Mouse (Mus musculus): ENCODE measurements around the gene Acr. TPM values are rescaled to one million over a fixed set of nuclear protein-coding genes. Genes with fewer than 3 reads are reported as not detected.
A peak's percentile ranks its signal among the peaks of the same experiment; 100 is the strongest.

Acr gene
- polyA plus RNA-seq, 1 experiment from 2014 or later: not detected

GRCm38 (mm10) chr15:89605822-89606570 is 37.9 kb downstream of the Acr start:
- DNase-seq (ENCODE audit: low spot score) (no peak), ATAC-seq (ENCODE audit: low FRiP score, low TSS enrichment) (no peak)
- H3K4me1 ChIP-seq (replicated peaks; ENCODE audit: control insufficient read depth, insufficient read depth): no peaks in the 10 kb centered on the region
- no peaks in the 10 kb centered on the region for H3K36me3 ChIP-seq (ENCODE audit: control insufficient read depth, insufficient read depth, low read length)
- no peaks in the 10 kb centered on the region for H3K9me3 ChIP-seq (ENCODE audit: control insufficient read depth, low read length)
- TF ChIP-seq EP300 (optimal IDR thresholded peaks at IDR 0.05) (no peak), CTCF (IDR thresholded peaks at IDR 0.05; ENCODE audit: low read depth) (peak; percentile 37)
- H3K4me3 ChIP-seq (ENCODE audit: low read depth, low read length): no peak overlapping the region
- H3K27me3 ChIP-seq (ENCODE audit: control insufficient read depth, insufficient read depth, low read length): no peaks in the 10 kb centered on the region
- 69% methylated on average over 12 of the region's 12 CpGs for WGBS
- H3K4me2 ChIP-seq (replicated peaks; ENCODE audit: low read depth): no peak overlapping the region
- H3K9ac ChIP-seq (ENCODE audit: low read length): no peak overlapping the region
- H3K27ac ChIP-seq (replicated peaks): no peak overlapping the region

DNA sequence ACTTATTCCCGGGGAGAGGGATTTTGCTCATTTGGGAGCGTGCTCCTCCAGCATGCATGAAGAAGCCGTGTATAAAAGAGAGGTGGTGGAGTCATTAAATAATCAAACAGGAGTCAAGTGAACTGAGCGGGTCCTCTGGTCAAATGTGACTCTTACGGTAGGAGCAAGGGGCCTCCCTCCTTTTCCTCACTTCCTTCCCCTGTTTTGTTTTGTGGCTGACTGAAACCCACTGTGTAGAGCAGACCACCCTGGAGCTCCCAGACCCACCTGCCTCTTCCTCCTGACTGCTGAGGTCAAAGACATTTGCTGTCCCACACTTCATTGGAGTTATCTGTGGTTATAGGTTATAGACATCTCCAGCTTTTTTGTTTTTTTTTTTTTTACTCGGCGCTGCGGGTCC is 39.4 kb downstream of the Acr start:
- Histone ChIP-seq H3K9me3 (ENCODE audit: control insufficient read depth, low read length) (no peaks in the 10 kb centered on the region), H3K27me3 (ENCODE audit: control insufficient read depth, insufficient read depth, low read length) (no peaks in the 10 kb centered on the region), H3K27ac (replicated peaks) (no peak overlapping the region), H3K4me2 (replicated peaks; ENCODE audit: low read depth) (no peak overlapping the region), H3K36me3 (ENCODE audit: control insufficient read depth, insufficient read depth, low read length) (no peaks in the 10 kb centered on the region), H3K9ac (ENCODE audit: low read length) (no peak overlapping the region), H3K4me1 (replicated peaks; ENCODE audit: control insufficient read depth, insufficient read depth) (no peaks in the 10 kb centered on the region), H3K4me3 (ENCODE audit: low read depth, low read length) (no peak overlapping the region)
- DNase-seq (ENCODE audit: low spot score): no peak
- 74% methylated on average over 8 of the region's 8 CpGs for WGBS
- ATAC-seq (ENCODE audit: low FRiP score, low TSS enrichment): no peak
- TF ChIP-seq EP300 (optimal IDR thresholded peaks at IDR 0.05): no peak
- no peak for TF ChIP-seq CTCF (IDR thresholded peaks at IDR 0.05; ENCODE audit: low read depth)

GRCm38 (mm10) chr15:89607888-89608287 is 39.8 kb downstream of the Acr start:
- H3K9me3 ChIP-seq (ENCODE audit: control insufficient read depth, low read length): no peaks in the 10 kb centered on the region
- DNase-seq (ENCODE audit: low spot score): no peak
- H3K27ac ChIP-seq (replicated peaks): no peak overlapping the region
- TF ChIP-seq EP300 (optimal IDR thresholded peaks at IDR 0.05) (no peak), CTCF (IDR thresholded peaks at IDR 0.05; ENCODE audit: low read depth) (no peak)
- no peak overlapping the region for H3K4me3 ChIP-seq (ENCODE audit: low read depth, low read length)
- WGBS: 82% methylated on average over 9 of the region's 9 CpGs
- H3K36me3 ChIP-seq (ENCODE audit: control insufficient read depth, insufficient read depth, low read length): no peaks in the 10 kb centered on the region
- no peak for ATAC-seq (ENCODE audit: low FRiP score, low TSS enrichment)
- H3K4me2 ChIP-seq (replicated peaks; ENCODE audit: low read depth): no peak overlapping the region
- no peaks in the 10 kb centered on the region for H3K27me3 ChIP-seq (ENCODE audit: control insufficient read depth, insufficient read depth, low read length)
- no peaks in the 10 kb centered on the region for H3K4me1 ChIP-seq (replicated peaks; ENCODE audit: control insufficient read depth, insufficient read depth)
- H3K9ac ChIP-seq (ENCODE audit: low read length): no peak overlapping the region

DNA sequence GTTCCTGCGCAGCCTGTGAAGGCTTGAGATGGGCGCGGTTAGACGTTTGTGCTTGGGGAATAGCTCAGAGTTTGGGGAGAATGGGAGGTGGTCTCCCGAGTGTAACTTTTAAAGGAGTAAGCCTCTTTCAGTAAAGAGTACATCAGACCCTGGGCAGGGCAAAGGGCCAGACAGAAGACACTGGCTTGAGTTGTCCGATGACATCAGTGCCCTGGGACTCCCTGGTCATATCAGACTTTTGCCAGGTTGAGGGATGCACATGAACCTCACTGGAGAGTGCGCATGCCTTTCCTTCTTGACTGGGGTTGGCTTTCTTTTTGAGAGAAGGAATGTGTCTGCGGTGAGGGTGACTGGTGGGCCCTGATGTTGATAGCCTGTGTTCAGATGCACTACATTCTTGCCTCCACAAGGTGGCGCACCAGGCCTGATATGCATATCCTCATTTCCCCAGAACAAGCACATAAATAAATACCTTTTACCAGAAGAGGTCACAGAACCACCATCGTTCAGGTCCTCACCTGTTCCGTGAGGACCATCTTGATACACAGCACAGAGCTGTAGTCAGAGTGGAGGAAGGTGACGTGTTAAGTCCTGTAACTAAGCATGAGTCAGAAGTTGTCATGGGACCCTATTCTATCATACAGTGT is 54.3 kb downstream of the Acr start:
- peak; percentile 43 for DNase-seq (ENCODE audit: low spot score)
- TF ChIP-seq EP300 (optimal IDR thresholded peaks at IDR 0.05): no peak
- peak; percentile 82 for TF ChIP-seq CTCF (IDR thresholded peaks at IDR 0.05; ENCODE audit: low read depth)

GRCm38 (mm10) chr15:89622959-89623625 is 55.0 kb downstream of the Acr start:
- H3K36me3 ChIP-seq (ENCODE audit: control insufficient read depth, insufficient read depth, low read length): no peaks in the 10 kb centered on the region
- no peak overlapping the region for H3K27ac ChIP-seq (replicated peaks)
- ATAC-seq (ENCODE audit: low FRiP score, low TSS enrichment) (no peak), DNase-seq (ENCODE audit: low spot score) (no peak)
- no peaks in the 10 kb centered on the region for H3K9me3 ChIP-seq (ENCODE audit: control insufficient read depth, low read length)
- 51% methylated on average over 5 of the region's 5 CpGs for WGBS
- TF ChIP-seq CTCF (IDR thresholded peaks at IDR 0.05; ENCODE audit: low read depth): no peak
- no peak for TF ChIP-seq EP300 (optimal IDR thresholded peaks at IDR 0.05)
- H3K4me2 ChIP-seq (replicated peaks; ENCODE audit: low read depth): no peak overlapping the region
- no peaks in the 10 kb centered on the region for H3K4me1 ChIP-seq (replicated peaks; ENCODE audit: control insufficient read depth, insufficient read depth)
- H3K9ac ChIP-seq (ENCODE audit: low read length): no peak overlapping the region
- H3K27me3 ChIP-seq (ENCODE audit: control insufficient read depth, insufficient read depth, low read length): no peaks in the 10 kb centered on the region
- H3K4me3 ChIP-seq (ENCODE audit: low read depth, low read length): no peak overlapping the region

More for the DNA sequence above, 54.3 kb downstream of the Acr start:
- H3K27ac ChIP-seq (replicated peaks): no peak overlapping the region
- no peaks in the 10 kb centered on the region for H3K27me3 ChIP-seq (ENCODE audit: control insufficient read depth, insufficient read depth, low read length)
- no peak overlapping the region for H3K4me2 ChIP-seq (replicated peaks; ENCODE audit: low read depth)
- 74% methylated on average over 12 of the region's 12 CpGs for WGBS
- H3K9me3 ChIP-seq (ENCODE audit: control insufficient read depth, low read length): no peaks in the 10 kb centered on the region
- H3K9ac ChIP-seq (ENCODE audit: low read length): no peak overlapping the region
- no peak overlapping the region for H3K4me3 ChIP-seq (ENCODE audit: low read depth, low read length)
- H3K36me3 ChIP-seq (ENCODE audit: control insufficient read depth, insufficient read depth, low read length): no peaks in the 10 kb centered on the region
- no peak for ATAC-seq (ENCODE audit: low FRiP score, low TSS enrichment)
- H3K4me1 ChIP-seq (replicated peaks; ENCODE audit: control insufficient read depth, insufficient read depth): no peaks in the 10 kb centered on the region

DNA sequence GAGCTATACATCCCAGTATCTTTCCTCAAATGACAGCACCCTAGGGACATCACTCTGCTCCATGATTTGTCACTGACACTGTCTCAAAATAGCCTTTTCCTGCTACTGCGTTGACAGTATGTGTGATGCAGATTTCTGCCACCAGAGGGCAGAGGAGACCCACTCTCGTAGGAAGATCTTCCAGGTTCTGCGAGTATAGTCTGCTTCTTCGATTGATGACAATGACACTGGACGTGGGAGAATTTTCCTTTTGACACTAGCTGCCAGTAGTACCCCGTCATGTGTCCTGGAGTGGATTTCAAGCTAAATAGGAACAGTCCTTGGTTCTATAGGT is 55.5 kb downstream of the Acr start:
- WGBS: 16% methylated on average over 6 of the region's 6 CpGs
- ATAC-seq (ENCODE audit: low FRiP score, low TSS enrichment): no peak
- TF ChIP-seq CTCF (IDR thresholded peaks at IDR 0.05; ENCODE audit: low read depth) (peak; percentile 96), EP300 (optimal IDR thresholded peaks at IDR 0.05) (no peak)
- Histone ChIP-seq H3K9me3 (ENCODE audit: control insufficient read depth, low read length) (no peaks in the 10 kb centered on the region), H3K4me3 (ENCODE audit: low read depth, low read length) (no peak overlapping the region), H3K36me3 (ENCODE audit: control insufficient read depth, insufficient read depth, low read length) (no peaks in the 10 kb centered on the region), H3K27ac (replicated peaks) (no peak overlapping the region), H3K27me3 (ENCODE audit: control insufficient read depth, insufficient read depth, low read length) (no peaks in the 10 kb centered on the region), H3K9ac (ENCODE audit: low read length) (no peak overlapping the region), H3K4me1 (replicated peaks; ENCODE audit: control insufficient read depth, insufficient read depth) (no peaks in the 10 kb centered on the region), H3K4me2 (replicated peaks; ENCODE audit: low read depth) (no peak overlapping the region)
- DNase-seq (ENCODE audit: low spot score): peak; percentile 65

Other genes with a start within 250 kb of the Acr start
- 0.44 and 0.47 TPM in 2 replicates for gene Adm2, start 245.6 kb upstream of the Acr start, polyA plus RNA-seq (2015; fragmentation: Nextera tagmentation; extraction: Ambion mirVana)
- 0.17 TPM in 1 of 2 replicates, not detected in the other for gene Miox, start 233.9 kb upstream of the Acr start, polyA plus RNA-seq (2015; fragmentation: Nextera tagmentation; extraction: Ambion mirVana)
- 24.3 and 24.4 TPM in 2 replicates for gene Lmf2, start 212.7 kb upstream of the Acr start, polyA plus RNA-seq (2015; fragmentation: Nextera tagmentation; extraction: Ambion mirVana)
- gene Ncaph2, start 212.6 kb upstream of the Acr start, polyA plus RNA-seq (2015; fragmentation: Nextera tagmentation; extraction: Ambion mirVana): 69.4 and 72.8 TPM in 2 replicates
- gene Sco2, start 194.5 kb upstream of the Acr start, polyA plus RNA-seq (2015; fragmentation: Nextera tagmentation; extraction: Ambion mirVana): 6.3 and 7.4 TPM in 2 replicates
- gene Tymp, start 191.3 kb upstream of the Acr start, polyA plus RNA-seq (2015; fragmentation: Nextera tagmentation; extraction: Ambion mirVana): 1.4 and 1.6 TPM in 2 replicates
- gene Odf3b, start 189.0 kb upstream of the Acr start, polyA plus RNA-seq (2015; fragmentation: Nextera tagmentation; extraction: Ambion mirVana): 0.56 and 0.80 TPM in 2 replicates
- 0.02 TPM in 1 of 2 replicates, not detected in the other for gene Klhdc7b, start 183.4 kb upstream of the Acr start, polyA plus RNA-seq (2015; fragmentation: Nextera tagmentation; extraction: Ambion mirVana)
- 0.25 TPM in 1 of 2 replicates, not detected in the other for gene Syce3, start 157.8 kb upstream of the Acr start, polyA plus RNA-seq (2015; fragmentation: Nextera tagmentation; extraction: Ambion mirVana)
- gene Cpt1b, start 142.5 kb upstream of the Acr start, polyA plus RNA-seq (2015; fragmentation: Nextera tagmentation; extraction: Ambion mirVana): 0.51 and 0.63 TPM in 2 replicates
- gene C730034F03Rik, start 138.7 kb upstream of the Acr start, polyA plus RNA-seq (2015; fragmentation: Nextera tagmentation; extraction: Ambion mirVana): 1.3 and 1.6 TPM in 2 replicates
- gene Gm44502, start 138.6 kb upstream of the Acr start, polyA plus RNA-seq (2015; fragmentation: Nextera tagmentation; extraction: Ambion mirVana): not detected in 2 replicates
- gene Chkb, start 138.4 kb upstream of the Acr start, polyA plus RNA-seq (2015; fragmentation: Nextera tagmentation; extraction: Ambion mirVana): 46.8 and 47.9 TPM in 2 replicates
- gene Mapk8ip2, start 114.4 kb upstream of the Acr start, polyA plus RNA-seq (2015; fragmentation: Nextera tagmentation; extraction: Ambion mirVana): 1.6 and 1.9 TPM in 2 replicates
- 10.3 and 11.1 TPM in 2 replicates for gene Arsa, start 90.9 kb upstream of the Acr start, polyA plus RNA-seq (2015; fragmentation: Nextera tagmentation; extraction: Ambion mirVana)
- gene Shank3, start 68.7 kb upstream of the Acr start, polyA plus RNA-seq (2015; fragmentation: Nextera tagmentation; extraction: Ambion mirVana): 0.35 and 0.40 TPM in 2 replicates
- gene Rabl2, start 23.6 kb downstream of the Acr start, polyA plus RNA-seq (2015; fragmentation: Nextera tagmentation; extraction: Ambion mirVana): 13.4 and 14.2 TPM in 2 replicates